Mouse (Mus musculus) Muller cell, postnatal 12 days (primary cell): ENCODE measurements around the gene Traf3ip3.

Experiments used
- DNase-seq: peaks from one replicate; pipeline ENCODE4 v3.0.0-alpha.2; 2015; ENCODE audit errors: inconsistent ontology term

Traf3ip3 gene

DNA sequence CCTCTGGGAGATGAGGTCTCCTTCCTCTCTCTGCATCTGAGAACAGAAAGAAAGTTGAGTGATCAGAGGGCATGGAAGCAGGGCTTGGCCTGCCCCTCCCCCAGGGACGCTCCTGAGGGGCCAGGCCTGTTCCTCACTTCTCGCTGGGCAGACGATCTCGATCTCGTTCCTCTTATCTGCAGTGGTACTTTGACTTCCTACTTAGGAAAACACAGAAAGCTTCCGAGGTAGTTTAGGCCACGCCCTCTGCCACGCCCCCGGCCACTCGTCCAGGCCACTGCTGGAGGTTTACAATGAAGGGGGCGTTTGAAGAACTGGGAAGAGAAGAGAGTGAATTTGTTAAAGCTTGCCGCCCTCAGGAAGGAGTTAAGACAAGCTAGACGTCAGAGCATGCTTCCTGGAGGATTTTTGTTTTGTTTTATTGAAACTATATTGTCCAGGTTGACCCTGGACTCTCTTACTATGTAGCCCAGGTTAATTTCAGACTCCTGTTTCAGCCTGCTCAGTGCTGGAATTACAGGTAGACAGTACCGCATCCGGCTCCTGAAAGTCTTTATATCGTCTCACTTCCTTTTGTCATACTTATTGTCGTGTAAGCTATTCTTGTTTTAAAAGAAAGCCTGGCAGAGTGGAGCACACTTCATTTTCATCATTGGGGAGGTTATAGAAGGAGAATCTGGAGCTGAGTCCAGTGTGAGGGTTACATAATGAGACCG is 41.0 kb downstream of the Traf3ip3 start:
- peak; percentile 51 for DNase-seq

- DNase-seq, result no peak
Measured at GRCm38 (mm10) chr1:193159613-193160012, 41.9 kb downstream of the Traf3ip3 start.

- DNase-seq, result no peak
Measured at GRCm38 (mm10) chr1:193159163-193159562, 42.3 kb downstream of the Traf3ip3 start.

GRCm38 (mm10) chr1:193157111-193157492 is 44.4 kb downstream of the Traf3ip3 start:
- no peak for DNase-seq

DNA sequence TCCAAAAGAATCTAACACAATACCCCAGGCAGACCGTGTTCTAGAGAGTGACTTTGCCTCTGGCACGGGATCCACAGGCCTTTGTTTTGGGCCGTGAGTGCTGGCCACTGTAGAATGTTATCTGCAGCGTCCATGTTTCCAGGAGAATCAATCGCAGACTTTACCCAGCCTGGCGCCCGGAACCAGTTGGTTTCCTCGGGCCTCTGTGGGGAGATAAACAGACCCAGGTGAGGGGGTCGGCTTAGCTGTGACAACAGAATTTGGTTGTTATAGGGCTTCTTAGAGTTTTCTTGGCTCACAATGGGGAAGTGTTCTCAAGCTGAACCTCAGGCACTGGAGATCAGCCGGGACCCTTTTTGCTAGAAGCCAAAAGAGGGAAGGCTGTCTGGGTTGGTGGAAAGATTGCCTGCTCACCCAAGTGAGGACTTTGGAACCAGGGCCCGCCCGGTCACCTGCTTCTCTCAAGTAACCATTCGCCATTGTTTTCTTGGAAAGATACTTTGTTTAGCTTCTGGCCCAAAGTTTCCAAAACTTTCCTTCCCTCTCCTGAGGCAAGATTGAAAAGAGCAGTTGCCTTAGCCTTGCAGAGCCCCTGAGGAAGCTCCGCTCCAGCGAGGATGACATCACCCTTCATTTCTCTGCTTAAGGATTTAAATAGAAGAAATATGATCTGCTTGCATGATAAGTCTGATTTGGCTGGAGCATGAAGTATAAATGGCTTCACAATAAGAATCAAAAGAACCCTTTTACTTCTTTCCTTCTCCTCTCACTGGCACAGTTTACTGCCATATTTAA is 45.0 kb downstream of the Traf3ip3 start:
- no peak for DNase-seq

DNA sequence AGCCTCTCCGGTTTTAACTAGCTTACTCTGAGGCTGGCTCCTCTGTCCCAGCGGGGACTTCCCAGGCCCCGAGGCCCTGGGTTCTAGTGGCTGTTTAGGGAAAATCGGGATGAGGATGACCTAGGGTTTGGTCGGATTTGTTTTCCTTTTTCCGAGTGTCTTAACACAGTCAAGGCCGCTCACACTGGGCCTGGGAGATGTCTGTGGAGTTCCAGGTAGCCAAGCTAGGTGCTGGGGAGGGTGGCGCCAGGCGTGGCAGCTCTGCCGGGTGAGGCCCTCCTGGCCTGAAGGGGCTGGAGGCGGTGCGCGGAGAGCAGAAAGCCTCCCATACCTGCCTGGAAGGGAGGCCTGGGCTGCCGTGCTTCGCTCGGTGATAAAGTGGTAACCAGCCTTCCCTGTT is 47.9 kb downstream of the Traf3ip3 start:
- DNase-seq, result no peak

- peak; percentile 44 for DNase-seq
Measured at GRCm38 (mm10) chr1:193152872-193153271, 48.6 kb downstream of the Traf3ip3 start, which contains the start of gene Irf6. Gene Irf6 (plus strand): TSS chr1:193153111.

DNA sequence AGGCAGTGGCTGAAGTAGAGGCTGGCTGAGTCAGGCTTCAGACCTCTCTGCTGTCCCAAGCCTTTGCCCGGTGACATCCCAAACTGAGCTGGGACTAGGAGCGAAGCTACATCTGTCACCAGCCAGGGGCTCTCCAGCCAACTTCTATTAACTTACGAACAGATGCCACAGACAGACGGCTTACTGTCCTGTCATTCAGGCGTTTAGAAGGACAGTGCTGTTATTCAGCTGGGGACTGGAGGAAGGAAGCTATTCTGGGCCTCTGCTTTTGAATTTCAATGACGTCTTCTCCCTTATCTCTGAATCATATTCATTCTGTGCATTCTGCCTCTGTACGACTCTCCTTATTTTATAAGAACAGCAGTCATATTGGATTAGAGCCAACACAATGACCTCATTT is 50.4 kb downstream of the Traf3ip3 start:
- DNase-seq, result no peak

DNA sequence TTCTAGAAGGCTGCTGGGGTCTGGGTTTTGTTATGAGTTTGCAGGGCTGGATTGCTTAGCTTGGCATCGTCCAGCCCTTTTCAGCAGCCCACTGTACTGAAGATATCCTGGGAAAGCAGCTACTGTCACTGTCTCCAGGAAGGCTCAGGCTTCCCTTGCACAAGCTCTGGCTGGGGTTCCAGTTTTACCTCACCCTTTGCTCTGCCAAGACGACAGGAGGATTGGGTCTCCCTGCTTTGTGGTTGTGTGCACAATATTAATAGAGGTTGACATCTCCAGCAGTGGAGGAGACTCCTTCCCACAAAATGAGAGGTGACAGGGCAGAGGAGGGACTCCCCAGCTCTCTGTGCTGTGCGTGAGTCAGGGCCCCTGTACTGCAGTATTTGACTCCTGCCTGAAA is 52.3 kb downstream of the Traf3ip3 start:
- peak; percentile 6 for DNase-seq

DNA sequence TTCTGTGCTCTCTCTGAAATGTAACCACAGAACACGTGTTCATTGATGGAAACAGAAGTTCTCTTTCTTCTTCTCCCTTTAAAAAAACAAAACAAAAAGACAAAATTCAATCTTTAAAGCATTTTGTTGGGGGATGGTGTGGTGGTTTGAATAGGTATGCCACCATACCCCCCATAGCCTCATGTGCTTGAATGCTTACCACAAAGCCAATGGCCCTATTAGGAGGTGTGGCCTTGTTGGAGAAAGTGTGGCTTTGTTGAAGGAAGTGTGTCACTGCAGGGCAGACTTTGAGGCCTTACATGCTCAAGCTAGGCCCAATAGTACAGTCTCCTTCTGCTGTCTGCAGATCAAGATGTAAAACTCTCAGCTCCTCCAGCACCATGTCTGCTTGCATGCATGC is 55.1 kb downstream of the Traf3ip3 start:
- DNase-seq, result no peak

DNA sequence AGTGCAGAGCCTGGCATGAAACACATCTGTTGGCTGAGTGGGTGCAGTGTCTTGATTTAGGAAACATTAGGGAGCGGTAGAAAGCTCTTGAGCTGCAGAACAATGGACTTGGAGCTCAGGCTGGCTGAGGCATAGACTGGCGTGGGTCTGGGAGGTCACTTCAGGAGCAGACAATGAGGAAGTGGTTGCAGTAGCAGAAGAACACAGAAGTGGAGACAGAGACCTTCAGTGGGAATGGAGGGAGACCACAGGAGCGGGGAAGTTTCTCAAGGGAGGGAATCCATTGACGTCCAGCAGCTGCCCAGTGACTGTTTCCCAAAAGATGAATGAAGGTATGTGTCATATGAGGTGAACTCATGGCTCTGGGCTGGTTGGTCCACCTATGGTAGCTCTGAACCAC is 56.4 kb downstream of the Traf3ip3 start:
- no peak for DNase-seq

DNA sequence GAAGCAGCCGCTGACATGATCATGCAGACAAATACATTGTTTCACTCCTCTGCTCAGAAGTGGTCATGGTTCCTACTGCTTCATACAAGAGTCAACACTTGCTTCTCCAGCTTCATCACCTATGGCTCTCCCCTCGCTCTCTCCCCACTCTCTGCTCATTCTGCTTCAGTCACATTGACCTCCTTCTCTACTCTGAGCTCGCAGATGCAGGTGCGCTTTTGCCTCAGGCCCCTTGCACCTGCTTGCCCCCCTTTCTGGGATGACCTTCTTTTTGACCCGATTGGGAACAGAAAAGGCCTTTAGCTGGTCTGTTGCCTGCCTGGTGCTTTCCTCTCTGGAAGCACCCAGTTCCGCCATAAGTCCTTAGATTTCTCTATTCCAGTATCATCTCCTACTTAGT is 57.0 kb downstream of the Traf3ip3 start:
- no peak for DNase-seq

GRCm38 (mm10) chr1:193142517-193143062 is 58.9 kb downstream of the Traf3ip3 start:
- DNase-seq, result no peak

- no peak for DNase-seq
Measured at GRCm38 (mm10) chr1:193141118-193141517, 60.4 kb downstream of the Traf3ip3 start.

DNA sequence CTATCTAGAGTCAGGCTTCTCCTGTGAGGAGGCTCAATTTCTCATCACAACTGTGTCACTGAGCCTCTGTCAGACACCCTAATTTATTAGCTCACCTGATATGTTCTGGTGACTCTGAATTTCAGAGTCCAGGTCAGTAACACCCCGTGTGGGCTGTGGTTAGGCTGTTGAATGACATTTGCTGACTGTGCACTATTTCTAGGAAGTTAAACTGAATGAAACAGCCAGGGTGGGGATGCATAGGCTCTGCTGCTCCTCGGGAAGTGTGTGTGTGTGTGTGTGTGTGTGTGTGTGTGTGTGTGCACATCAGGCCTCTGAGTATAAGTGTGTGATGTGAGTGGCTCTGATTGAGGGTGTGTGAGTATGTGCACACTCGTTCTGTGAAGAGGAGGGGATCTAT is 62.8 kb downstream of the Traf3ip3 start:
- no peak for DNase-seq

GRCm38 (mm10) chr1:193138087-193138486 is 63.4 kb downstream of the Traf3ip3 start:
- DNase-seq, result no peak

DNA sequence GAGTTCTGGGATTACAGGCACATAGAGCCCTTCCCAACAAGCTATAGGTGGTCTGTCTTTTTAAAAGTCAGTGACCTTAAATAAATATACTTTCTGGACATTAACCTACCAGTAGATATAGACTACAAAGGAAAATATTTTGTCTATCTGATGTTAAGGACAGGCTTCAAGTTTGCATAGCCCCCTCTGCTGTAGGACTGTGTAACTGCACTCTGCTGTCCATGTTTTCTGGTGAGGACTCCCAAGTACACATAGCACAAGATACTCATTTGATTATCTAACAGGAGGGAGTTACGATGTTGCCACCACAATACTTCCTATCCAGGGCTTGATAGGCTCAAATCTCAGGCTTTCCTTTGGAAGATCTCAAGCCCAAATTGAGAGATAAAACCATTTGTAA is 67.8 kb downstream of the Traf3ip3 start:
- DNase-seq, result no peak

- DNase-seq, result no peak
Measured at GRCm38 (mm10) chr1:193132385-193132784, 69.1 kb downstream of the Traf3ip3 start.

DNA sequence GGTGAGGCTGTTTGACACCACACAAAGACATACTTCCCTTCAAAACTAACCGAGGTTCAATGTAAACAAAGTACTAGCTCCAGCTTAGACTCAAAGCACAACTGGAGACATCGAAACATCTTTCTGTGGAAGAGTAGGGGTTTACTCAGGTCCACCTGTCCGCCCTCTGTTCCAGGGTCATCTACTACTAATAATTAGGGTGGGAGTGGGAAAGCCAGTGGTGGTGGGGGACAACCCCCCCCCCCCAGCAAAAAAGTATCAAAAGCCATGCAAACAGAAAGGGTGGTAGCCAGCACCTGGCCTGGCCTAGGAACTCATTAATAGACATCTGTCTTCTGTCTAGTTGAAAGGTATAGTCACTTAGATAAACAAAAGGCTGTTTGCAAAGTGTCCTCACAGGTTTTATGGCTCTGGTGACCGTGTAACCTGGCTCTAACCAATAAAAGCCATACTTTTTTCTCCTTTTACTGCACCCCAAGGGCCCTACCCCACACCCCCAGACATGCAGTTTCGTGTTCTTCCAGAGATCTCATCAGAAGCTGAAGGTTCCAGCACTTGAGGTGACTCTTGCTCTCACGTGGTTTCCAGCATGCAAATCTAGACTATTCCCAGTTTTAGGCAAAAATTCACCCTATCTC is 70.1 kb downstream of the Traf3ip3 start:
- no peak for DNase-seq

- no peak for DNase-seq
Measured at GRCm38 (mm10) chr1:193130839-193131238, 70.7 kb downstream of the Traf3ip3 start.

DNA sequence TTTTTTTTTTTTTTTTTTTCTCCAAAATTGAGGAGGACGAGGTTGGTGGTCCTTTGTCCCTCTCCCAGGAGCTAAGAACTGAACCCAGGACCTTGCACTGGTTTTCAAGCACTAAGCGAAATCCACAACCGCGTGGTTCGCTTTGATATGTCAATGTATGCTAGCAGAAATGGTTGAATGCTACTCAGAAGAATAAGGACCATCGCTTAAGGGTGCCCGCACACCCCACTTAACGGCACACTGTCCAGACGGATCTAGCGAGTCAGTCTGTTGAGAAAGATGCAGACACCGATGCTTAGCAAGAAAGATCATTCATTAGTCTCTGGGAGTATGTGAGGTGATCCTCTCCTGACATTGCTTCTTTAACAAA is 71.1 kb downstream of the Traf3ip3 start:
- DNase-seq, result no peak

DNA sequence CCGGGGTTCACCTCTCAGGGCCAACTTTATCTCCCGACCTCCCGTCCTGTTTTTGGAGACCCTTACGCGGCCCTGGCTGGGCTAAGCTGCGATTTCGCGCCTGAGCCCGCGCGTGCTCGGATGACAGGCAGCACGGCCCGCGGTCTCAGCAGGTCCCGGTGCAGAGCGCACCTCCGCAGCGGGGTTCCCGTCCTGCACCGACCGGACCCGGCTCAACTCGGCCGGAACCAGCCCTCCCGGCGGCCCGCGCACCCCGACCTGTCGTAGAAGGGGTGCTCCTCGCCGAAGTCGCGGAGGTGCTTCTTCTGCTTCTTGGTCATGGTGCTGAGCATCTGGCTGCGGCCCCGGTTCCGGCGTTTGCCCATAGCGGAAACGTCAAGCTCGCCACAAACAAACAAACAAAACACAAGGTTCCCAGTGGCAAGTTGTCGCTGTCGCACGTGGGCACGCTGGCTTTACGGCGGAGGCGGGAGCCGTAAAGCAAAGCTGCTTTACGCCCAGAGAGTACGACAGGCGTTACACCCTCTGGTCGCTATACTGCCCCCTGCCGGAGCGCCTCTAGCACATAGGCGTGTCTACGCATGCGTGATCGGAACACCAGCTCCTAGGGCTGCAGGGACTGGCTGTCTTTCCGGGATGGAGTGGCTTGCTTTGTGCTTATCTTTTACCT is 71.6 kb downstream of the Traf3ip3 start, which contains the start of gene Diexf:
Gene Diexf, minus strand, starts transcription at position 487 of the 670 bp plus-strand sequence.
- DNase-seq, result peak; percentile 92
